Mouse (Mus musculus) embryonic facial prominence, embryonic 10.5 days (tissue): ENCODE measurements at regions not wholly inside any gene's neighbourhood (a gene's known extent, or its start where the extent isn't known, plus 50 kb on each side); places are given as distances from the start of the nearest gene placed in this dataset.

Experiments
- DNase-seq: peaks from one replicate; pipeline ENCODE4 v3.0.0-alpha.2; 2017; ENCODE audit warnings: low spot score
- H3K27ac ChIP-seq: fragments of 300-500 bp; sonication (generic); replicated peaks from 2 replicates; pipeline ENCODE4 v1.5.1; 2016; ENCODE audit warnings: mild to moderate bottlenecking
- H3K27me3 ChIP-seq: fragments of 300-500 bp; sonication (generic); replicated peaks from 2 replicates; pipeline ENCODE4 v1.6.1; 2016; ENCODE audit warnings: low read depth, mild to moderate bottlenecking; ENCODE audit not compliant: poor library complexity, severe bottlenecking
- H3K36me3 ChIP-seq: fragments of 300-500 bp; sonication (generic); replicated peaks from 2 replicates; pipeline ENCODE4 v1.6.1; 2016; ENCODE audit warnings: mild to moderate bottlenecking, moderate library complexity
- H3K4me1 ChIP-seq: fragments of 300-500 bp; sonication (generic); 2 replicates; pipeline ENCODE4 v1.6.1; 2016
- H3K4me3 ChIP-seq: fragments of 300-500 bp; sonication (generic); 2 replicates; pipeline ENCODE4 v1.5.1; 2016; ENCODE audit warnings: mild to moderate bottlenecking, moderate library complexity
- H3K9me3 ChIP-seq: fragments of 300-500 bp; sonication (generic); 2 replicates; pipeline ENCODE4 v1.6.1; 2016; ENCODE audit warnings: mild to moderate bottlenecking
- WGBS: fragments of 180-500 bp; shearing (Covaris S2); methylation state at CpG from one replicate; pipeline ENCODE4 v1.1.7; 2016; 5-methylcytosine and 5-hydroxymethylcytosine counted together

DNA sequence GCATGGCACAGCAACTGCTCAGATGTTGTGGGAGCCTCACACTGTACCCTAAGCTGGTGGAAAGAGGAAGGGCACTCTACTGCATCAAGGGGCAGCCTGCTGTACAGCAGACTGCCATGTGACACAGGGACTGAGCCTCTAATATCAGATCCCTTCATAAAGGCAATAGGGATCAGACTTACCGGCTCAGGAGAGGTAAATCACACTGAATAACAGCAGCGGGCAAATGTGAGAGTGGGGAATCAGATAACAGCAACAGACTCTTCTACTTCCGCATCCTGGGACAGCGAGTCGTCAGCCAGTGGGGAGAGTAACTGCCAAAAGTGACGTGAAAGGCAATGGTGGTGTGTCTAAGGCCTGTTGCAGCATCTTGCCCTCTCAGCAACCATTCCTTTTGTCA is 339.0 kb downstream of the Agtpbp1 start:
- Histone ChIP-seq H3K9me3 (no peaks in the 10 kb centered on the region), H3K27ac (no peak overlapping the region), H3K27me3 (no peaks in the 10 kb centered on the region), H3K4me3 (no peak overlapping the region), H3K36me3 (no peaks in the 10 kb centered on the region), H3K4me1 (peaks cover 4% of the 10 kb centered on the region)
- WGBS, result 75% methylated on average over 6 of the region's 6 CpGs
- no peak for DNase-seq

DNA sequence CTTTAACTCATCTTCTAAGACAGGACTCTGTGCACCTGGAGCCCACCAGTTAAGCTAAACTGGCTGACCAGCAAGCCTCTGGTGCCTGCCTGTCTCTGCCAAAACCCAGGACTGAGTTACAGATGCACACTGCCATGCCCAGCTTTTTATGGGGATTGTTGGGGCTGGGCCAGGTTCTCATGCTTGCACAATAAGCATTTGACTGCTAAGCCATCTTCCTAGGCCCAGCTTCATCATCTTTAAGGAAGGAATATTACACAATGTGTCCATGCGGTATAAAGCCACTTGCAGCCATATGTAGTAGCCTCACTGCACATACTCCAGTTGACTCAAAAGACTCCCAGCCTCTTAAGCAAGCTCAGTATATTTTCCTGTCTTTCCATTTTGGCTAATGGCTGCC is 340.4 kb downstream of the Agtpbp1 start:
- H3K36me3 ChIP-seq, result no peaks in the 10 kb centered on the region
- WGBS, result 91% methylated on average over 1 of the region's 1 CpGs
- DNase-seq, result no peak

DNA sequence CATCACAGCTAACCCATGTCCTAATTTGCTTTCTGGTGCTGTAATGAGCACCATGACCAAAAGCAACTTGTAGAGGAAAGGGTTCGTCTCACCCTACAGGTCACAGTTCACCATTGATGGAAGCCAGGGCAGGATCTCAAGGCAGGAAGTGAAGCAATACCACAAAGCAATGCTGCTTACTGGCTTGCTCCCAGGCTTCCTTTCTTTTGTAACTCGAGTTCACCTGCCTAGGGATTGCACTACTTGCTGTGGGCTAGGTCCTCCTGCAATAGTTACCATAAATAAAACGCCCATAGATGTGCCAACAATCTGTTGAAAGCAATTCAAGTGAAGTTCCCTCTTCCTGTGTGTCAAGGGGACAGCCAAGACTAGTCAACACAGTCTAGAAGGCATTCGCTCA is 342.4 kb downstream of the Agtpbp1 start:
- H3K4me1 ChIP-seq, result peaks cover 7% of the 10 kb centered on the region; the same call in 1 of the 2 replicates
- H3K27me3 ChIP-seq, result no peaks in the 10 kb centered on the region
- no peak overlapping the region for H3K27ac ChIP-seq
- no peaks in the 10 kb centered on the region for H3K36me3 ChIP-seq
- DNase-seq, result no peak
- H3K9me3 ChIP-seq, result no peaks in the 10 kb centered on the region
- H3K4me3 ChIP-seq, result no peak overlapping the region
- WGBS, result 69% methylated on average over 4 of the region's 4 CpGs

More for the DNA sequence above, 340.4 kb downstream of the Agtpbp1 start:
- peaks cover 3% of the 10 kb centered on the region; the same call in 1 of the 2 replicates for H3K4me1 ChIP-seq
- no peaks in the 10 kb centered on the region for H3K27me3 ChIP-seq
- H3K9me3 ChIP-seq, result no peaks in the 10 kb centered on the region
- no peak overlapping the region for H3K27ac ChIP-seq
- H3K4me3 ChIP-seq, result no peak overlapping the region

DNA sequence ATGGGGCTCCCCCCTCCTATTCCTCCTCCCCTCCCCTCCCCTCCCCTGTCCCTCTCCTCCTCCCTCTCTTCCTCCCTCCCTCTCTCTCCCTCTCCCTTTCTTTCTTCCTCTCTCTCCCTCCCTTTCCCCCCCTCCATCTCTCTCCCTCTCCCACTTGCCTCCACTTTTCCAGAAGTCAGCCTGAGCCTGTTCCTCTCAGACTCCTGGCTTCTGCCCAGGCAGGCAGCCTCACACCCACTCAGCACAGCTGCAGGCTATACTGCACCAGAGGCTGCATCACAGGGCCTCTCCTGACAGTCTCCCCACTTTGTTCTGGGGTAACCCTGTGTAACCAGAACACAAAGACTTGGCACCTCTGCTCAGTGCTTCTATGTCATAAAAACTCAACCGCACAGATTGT is 346.3 kb downstream of the Agtpbp1 start:
- Histone ChIP-seq H3K36me3 (no peaks in the 10 kb centered on the region), H3K4me1 (peaks cover 4% of the 10 kb centered on the region; the same call in 1 of the 2 replicates), H3K27me3 (no peaks in the 10 kb centered on the region), H3K27ac (peak overlapping the region; percentile 35; the same call in 1 of the 2 replicates), H3K4me3 (no peak overlapping the region), H3K9me3 (no peaks in the 10 kb centered on the region)
- DNase-seq, result no peak
- WGBS, result 88% methylated on average over 1 of the region's 1 CpGs

DNA sequence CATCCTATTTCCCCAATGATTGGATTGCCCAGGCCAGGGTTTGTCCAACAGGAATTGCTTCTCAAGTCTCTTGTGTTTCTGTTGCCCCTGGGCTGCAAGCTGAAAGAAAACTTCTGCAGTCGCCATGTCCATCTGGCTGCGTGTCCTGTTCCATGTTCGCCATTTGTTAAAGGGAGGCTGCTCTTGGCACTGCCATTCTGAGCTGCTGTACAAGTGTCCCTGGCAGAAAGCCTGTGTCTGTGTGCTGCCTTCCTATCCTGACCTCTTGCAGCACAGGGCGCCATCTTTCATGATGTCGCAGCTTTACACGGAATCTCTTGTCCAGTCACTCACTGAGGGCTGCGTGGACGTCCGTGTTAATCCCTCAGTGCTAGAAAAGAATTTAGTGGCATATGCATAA is 349.2 kb downstream of the Agtpbp1 start:
- H3K36me3 ChIP-seq, result no peaks in the 10 kb centered on the region
- H3K27me3 ChIP-seq, result no peaks in the 10 kb centered on the region
- 91% methylated on average over 9 of the region's 9 CpGs for WGBS
- H3K9me3 ChIP-seq, result no peaks in the 10 kb centered on the region
- no peak overlapping the region for H3K4me3 ChIP-seq
- H3K4me1 ChIP-seq, result peaks cover 4% of the 10 kb centered on the region; the same call in 1 of the 2 replicates
- no peak overlapping the region for H3K27ac ChIP-seq
- no peak for DNase-seq

DNA sequence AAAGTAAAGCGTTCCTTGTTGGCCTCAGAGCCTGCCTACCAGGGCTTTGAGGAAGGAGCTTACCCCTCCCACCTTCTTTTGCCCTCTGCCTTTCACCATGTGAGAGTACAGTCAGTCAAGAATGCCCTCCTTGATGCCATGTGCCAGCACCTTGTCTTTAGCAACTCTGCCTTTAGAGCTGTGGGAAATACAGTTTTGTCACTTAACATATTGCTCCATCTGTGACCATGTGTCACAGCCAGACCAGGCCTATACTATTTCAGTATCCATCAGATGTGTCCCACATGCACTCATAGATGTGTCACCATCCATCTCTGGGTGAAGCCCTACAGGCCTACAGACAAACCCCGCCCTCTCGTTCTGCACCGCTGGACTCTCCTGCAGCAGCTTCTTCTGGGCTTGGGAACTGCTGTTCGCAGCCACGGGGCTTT is 355.9 kb downstream of the Agtpbp1 start:
- no peak for DNase-seq
- H3K27ac ChIP-seq, result no peak overlapping the region
- no peaks in the 10 kb centered on the region for H3K9me3 ChIP-seq
- no peaks in the 10 kb centered on the region for H3K36me3 ChIP-seq
- H3K4me3 ChIP-seq, result no peak overlapping the region
- H3K4me1 ChIP-seq, result no peaks in the 10 kb centered on the region
- 89% methylated on average over 6 of the region's 6 CpGs for WGBS
- no peaks in the 10 kb centered on the region for H3K27me3 ChIP-seq

DNA sequence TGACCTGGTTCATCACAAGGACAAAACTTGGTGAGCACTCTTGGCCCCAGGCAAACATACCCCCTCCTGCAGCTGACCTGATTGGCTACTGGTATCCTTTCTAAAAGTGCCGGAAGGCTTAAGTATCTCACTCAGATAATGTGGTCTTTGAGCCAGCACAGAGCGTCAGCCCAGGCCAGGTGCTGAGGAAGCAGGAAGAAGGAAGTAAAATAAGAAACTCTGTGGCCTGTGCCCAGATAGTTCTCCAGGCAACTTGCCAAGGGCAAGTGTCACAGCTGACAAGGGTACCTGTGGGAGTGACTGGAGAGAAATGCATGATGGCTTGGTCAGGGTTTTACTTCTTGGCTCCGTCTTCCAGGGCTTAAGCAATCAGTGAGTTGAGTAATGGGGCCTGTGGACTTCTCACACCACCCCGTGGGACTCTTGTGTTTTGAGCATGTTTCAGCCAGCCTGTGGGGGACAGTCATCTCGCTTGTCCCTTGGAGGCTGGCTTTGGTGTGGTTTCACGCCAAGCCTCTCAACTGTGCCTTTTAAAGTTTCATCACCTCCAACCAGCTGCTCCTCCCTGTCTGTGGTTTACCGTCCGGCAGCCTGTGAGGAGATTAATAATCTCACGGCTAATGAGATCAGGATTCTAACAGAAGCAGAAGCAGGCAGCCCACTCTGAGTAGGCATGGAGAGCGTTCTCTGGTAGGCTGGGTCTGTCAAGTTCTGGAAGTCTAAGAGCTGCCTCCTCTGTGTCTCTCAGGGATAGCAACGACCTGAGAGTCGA is 356.8 kb downstream of the Agtpbp1 start:
- 77% methylated on average over 12 of the region's 12 CpGs for WGBS
- Histone ChIP-seq H3K4me1 (no peaks in the 10 kb centered on the region), H3K36me3 (no peaks in the 10 kb centered on the region), H3K27me3 (no peaks in the 10 kb centered on the region), H3K4me3 (no peak overlapping the region), H3K9me3 (no peaks in the 10 kb centered on the region), H3K27ac (no peak overlapping the region)
- DNase-seq, result no peak

GRCm38 (mm10) chr13:59227523-59228058 is 357.4 kb downstream of the Agtpbp1 start:
- DNase-seq, result no peak
- Histone ChIP-seq H3K36me3 (no peaks in the 10 kb centered on the region), H3K4me3 (no peak overlapping the region), H3K4me1 (no peaks in the 10 kb centered on the region), H3K27me3 (no peaks in the 10 kb centered on the region), H3K9me3 (no peaks in the 10 kb centered on the region), H3K27ac (no peak overlapping the region)
- WGBS, result 91% methylated on average over 13 of the region's 13 CpGs

- Histone ChIP-seq H3K4me3 (no peak overlapping the region), H3K27ac (no peak overlapping the region), H3K4me1 (no peaks in the 10 kb centered on the region), H3K27me3 (no peaks in the 10 kb centered on the region), H3K36me3 (no peaks in the 10 kb centered on the region), H3K9me3 (no peaks in the 10 kb centered on the region)
- WGBS, result 81% methylated on average over 6 of the region's 6 CpGs
- DNase-seq, result no peak
These were observed 364.4 kb downstream of the Agtpbp1 start for GRCm38 (mm10) chr13:59220587-59220986.

GRCm38 (mm10) chr13:59220156-59220555 is 364.9 kb downstream of the Agtpbp1 start:
- no peaks in the 10 kb centered on the region for H3K27me3 ChIP-seq
- no peaks in the 10 kb centered on the region for H3K9me3 ChIP-seq
- no peak overlapping the region for H3K27ac ChIP-seq
- WGBS, result 23% methylated on average over 7 of the region's 7 CpGs
- peak; percentile 63 for DNase-seq
- no peaks in the 10 kb centered on the region for H3K4me1 ChIP-seq
- H3K4me3 ChIP-seq, result no peak overlapping the region
- H3K36me3 ChIP-seq, result no peaks in the 10 kb centered on the region

GRCm38 (mm10) chr13:59216686-59217298 is 368.2 kb downstream of the Agtpbp1 start:
- WGBS, result 86% methylated on average over 5 of the region's 5 CpGs

GRCm38 (mm10) chr13:59212296-59212701 is 372.7 kb downstream of the Agtpbp1 start:
- no peaks in the 10 kb centered on the region for H3K9me3 ChIP-seq
- H3K27me3 ChIP-seq, result no peaks in the 10 kb centered on the region
- no peaks in the 10 kb centered on the region for H3K4me1 ChIP-seq
- DNase-seq, result no peak
- H3K4me3 ChIP-seq, result no peak overlapping the region
- 85% methylated on average over 15 of the region's 15 CpGs for WGBS
- H3K36me3 ChIP-seq, result no peaks in the 10 kb centered on the region
- H3K27ac ChIP-seq, result no peak overlapping the region

More at GRCm38 (mm10) chr13:59216686-59217298, 368.2 kb downstream of the Agtpbp1 start:
- Histone ChIP-seq H3K36me3 (no peaks in the 10 kb centered on the region), H3K27ac (no peak overlapping the region), H3K27me3 (no peaks in the 10 kb centered on the region), H3K9me3 (no peaks in the 10 kb centered on the region), H3K4me1 (no peaks in the 10 kb centered on the region), H3K4me3 (no peak overlapping the region)
- no peak for DNase-seq

DNA sequence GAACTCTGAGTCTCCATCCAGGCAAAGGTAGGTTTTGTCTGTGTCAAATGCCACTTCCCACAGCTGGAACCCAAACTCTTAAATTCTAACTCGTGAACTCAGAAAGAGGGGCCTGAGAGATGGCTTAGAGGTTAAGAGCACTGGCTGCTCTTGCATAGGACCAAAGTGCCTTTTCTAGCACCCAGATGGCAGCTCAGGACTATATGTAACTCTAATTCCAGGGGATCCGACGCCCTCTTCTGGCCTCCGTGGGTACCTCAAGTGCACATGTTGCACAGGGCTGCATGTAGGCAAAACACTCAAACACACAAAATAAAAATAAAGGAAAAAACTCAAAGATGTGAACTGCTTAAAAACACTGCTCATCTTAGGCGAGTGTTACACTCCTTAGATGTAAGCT is 374.2 kb downstream of the Agtpbp1 start:
- DNase-seq, result no peak
- no peaks in the 10 kb centered on the region for H3K4me1 ChIP-seq
- H3K27me3 ChIP-seq, result no peaks in the 10 kb centered on the region
- no peak overlapping the region for H3K27ac ChIP-seq
- H3K36me3 ChIP-seq, result no peaks in the 10 kb centered on the region
- no peaks in the 10 kb centered on the region for H3K9me3 ChIP-seq
- 58% methylated on average over 5 of the region's 5 CpGs for WGBS
- H3K4me3 ChIP-seq, result no peak overlapping the region
